Mouse (Mus musculus): ENCODE results near the gene 2010111I01Rik.
"Not testable (repeated sequence)": the region's sequence is repeated elsewhere in the genome, so short reads cannot be mapped to it uniquely, and the experiment has no call there.

2010111I01Rik gene

GRCm38 (mm10) chr13:63074676-63074991, 109.9 kb downstream of the 2010111I01Rik start:
- no peak for DNase-seq (ENCODE audit: low read depth, low spot score)

- no peak for DNase-seq (ENCODE audit: low read depth, low spot score)
Measured at GRCm38 (mm10) chr13:63075331-63075855, 110.7 kb downstream of the 2010111I01Rik start.

GRCm38 (mm10) chr13:63080191-63080590, 115.5 kb downstream of the 2010111I01Rik start:
- no peak for DNase-seq (ENCODE audit: low read depth, low spot score)

GRCm38 (mm10) chr13:63080823-63081222, 116.1 kb downstream of the 2010111I01Rik start:
- DNase-seq (ENCODE audit: low read depth, low spot score), result no peak

GRCm38 (mm10) chr13:63082555-63083136, 118.0 kb downstream of the 2010111I01Rik start:
- DNase-seq (ENCODE audit: low read depth, low spot score), result no peak

- DNase-seq (ENCODE audit: low read depth, low spot score), result not testable (repeated sequence)
Measured at GRCm38 (mm10) chr13:63083139-63083538, 118.4 kb downstream of the 2010111I01Rik start.

- DNase-seq (ENCODE audit: low read depth, low spot score), result no peak
Measured at GRCm38 (mm10) chr13:63083663-63084062, 119.0 kb downstream of the 2010111I01Rik start.

- DNase-seq (ENCODE audit: low read depth, low spot score), result peak; percentile 64
Measured at GRCm38 (mm10) chr13:63087865-63088683, 123.4 kb downstream of the 2010111I01Rik start.

- DNase-seq (ENCODE audit: low read depth, low spot score), result no peak
Measured at GRCm38 (mm10) chr13:63089513-63089912, 124.8 kb downstream of the 2010111I01Rik start.

GRCm38 (mm10) chr13:63091246-63091645, 126.6 kb downstream of the 2010111I01Rik start:
- no peak for DNase-seq (ENCODE audit: low read depth, low spot score)

- DNase-seq (ENCODE audit: low read depth, low spot score), result no peak
Measured at GRCm38 (mm10) chr13:63092299-63092698, 127.6 kb downstream of the 2010111I01Rik start.

- no peak for DNase-seq (ENCODE audit: low read depth, low spot score)
Measured at GRCm38 (mm10) chr13:63092874-63093273, 128.2 kb downstream of the 2010111I01Rik start.

GRCm38 (mm10) chr13:63093636-63094035, 128.9 kb downstream of the 2010111I01Rik start:
- DNase-seq (ENCODE audit: low read depth, low spot score), result no peak

GRCm38 (mm10) chr13:63094317-63095131, 129.8 kb downstream of the 2010111I01Rik start:
- DNase-seq (ENCODE audit: low read depth, low spot score), result no peak

- DNase-seq (ENCODE audit: low read depth, low spot score), result peak; percentile 46
Measured at GRCm38 (mm10) chr13:63096764-63097163, 132.1 kb downstream of the 2010111I01Rik start.

- DNase-seq (ENCODE audit: low read depth, low spot score), result peak; percentile 55
Measured at GRCm38 (mm10) chr13:63097440-63097930, 132.8 kb downstream of the 2010111I01Rik start.

GRCm38 (mm10) chr13:63101761-63102160, 137.1 kb downstream of the 2010111I01Rik start:
- no peak for DNase-seq (ENCODE audit: low read depth, low spot score)

GRCm38 (mm10) chr13:63102848-63103585, 138.3 kb downstream of the 2010111I01Rik start:
- no peak for DNase-seq (ENCODE audit: low read depth, low spot score)

- peak; percentile 48 for DNase-seq (ENCODE audit: low read depth, low spot score)
Measured at GRCm38 (mm10) chr13:63106574-63106973, 141.9 kb downstream of the 2010111I01Rik start.

GRCm38 (mm10) chr13:63108601-63109000, 143.9 kb downstream of the 2010111I01Rik start:
- DNase-seq (ENCODE audit: low read depth, low spot score), result peak; percentile 70

All from brain, adult 2 months (tissue).